Mouse (Mus musculus): ENCODE data around the gene Gatad2b. TPM values are rescaled to one million over a fixed set of nuclear protein-coding genes. Genes with fewer than 3 reads are reported as not detected.

The Gatad2b gene
- polyA plus RNA-seq, 1 experiment from 2014 or later: 17.2 TPM

- Histone ChIP-seq H3K36me3 (replicated peaks) (no peaks in the 10 kb centered on the region), H3K4me1 (peaks cover 8% of the 10 kb centered on the region; the same call in 1 of the 2 replicates), H3K9me3 (no peaks in the 10 kb centered on the region), H3K9ac (no peak overlapping the region), H3K27me3 (no peaks in the 10 kb centered on the region), H3K27ac (no peak overlapping the region), H3K4me3 (replicated peaks) (no peak overlapping the region), H3K4me2 (no peak overlapping the region)
- WGBS: 49% methylated on average over 3 of the region's 3 CpGs
- ATAC-seq (ENCODE audit: low FRiP score): no peak
Observed at GRCm38 (mm10) chr3:90375562-90376246, 82.7 kb downstream of the Gatad2b start.

- Histone ChIP-seq H3K27ac (no peak overlapping the region), H3K4me3 (replicated peaks) (no peak overlapping the region), H3K4me1 (peaks cover 8% of the 10 kb centered on the region; the same call in 1 of the 2 replicates), H3K27me3 (no peaks in the 10 kb centered on the region), H3K36me3 (replicated peaks) (no peaks in the 10 kb centered on the region), H3K9ac (no peak overlapping the region), H3K4me2 (no peak overlapping the region), H3K9me3 (no peaks in the 10 kb centered on the region)
- WGBS: 75% methylated on average over 1 of the region's 1 CpGs
- no peak for ATAC-seq (ENCODE audit: low FRiP score)
Observed at GRCm38 (mm10) chr3:90376247-90376585, 83.2 kb downstream of the Gatad2b start.

GRCm38 (mm10) chr3:90378496-90378895 lies 85.5 kb downstream of the Gatad2b start:
- H3K36me3 ChIP-seq (replicated peaks): no peaks in the 10 kb centered on the region
- peaks cover 8% of the 10 kb centered on the region; the same call in 1 of the 2 replicates for H3K4me1 ChIP-seq
- no peak overlapping the region for H3K4me3 ChIP-seq (replicated peaks)
- ATAC-seq (ENCODE audit: low FRiP score): no peak
- H3K4me2 ChIP-seq: no peak overlapping the region
- no peaks in the 10 kb centered on the region for H3K27me3 ChIP-seq
- H3K9me3 ChIP-seq: no peaks in the 10 kb centered on the region
- H3K27ac ChIP-seq: no peak overlapping the region
- H3K9ac ChIP-seq: no peak overlapping the region
- 84% methylated on average over 5 of the region's 5 CpGs for WGBS

- Histone ChIP-seq H3K27me3 (no peaks in the 10 kb centered on the region), H3K9ac (no peak overlapping the region), H3K36me3 (replicated peaks) (peaks cover 8% of the 10 kb centered on the region), H3K4me1 (0 out of 2 replicates have a peak, but pooled peaks cover 2% of the 10 kb centered on the region), H3K27ac (no peak overlapping the region), H3K4me3 (replicated peaks) (no peak overlapping the region), H3K4me2 (no peak overlapping the region), H3K9me3 (no peaks in the 10 kb centered on the region)
- WGBS: 74% methylated on average over 11 of the region's 11 CpGs
- no peak for ATAC-seq (ENCODE audit: low FRiP score)
Observed at GRCm38 (mm10) chr3:90381727-90382126, 88.7 kb downstream of the Gatad2b start.

GRCm38 (mm10) chr3:90383690-90384089 lies 90.7 kb downstream of the Gatad2b start:
- H3K9ac ChIP-seq: no peak overlapping the region
- ATAC-seq (ENCODE audit: low FRiP score): no peak
- H3K27me3 ChIP-seq: 0 out of 2 replicates have a peak, but pooled peaks cover 3% of the 10 kb centered on the region
- no peak overlapping the region for H3K4me3 ChIP-seq (replicated peaks)
- no peaks in the 10 kb centered on the region for H3K9me3 ChIP-seq
- WGBS: 72% methylated on average over 4 of the region's 4 CpGs
- peaks cover 8% of the 10 kb centered on the region for H3K36me3 ChIP-seq (replicated peaks)
- H3K27ac ChIP-seq: peak overlapping the region; percentile 37; the same call in 1 of the 2 replicates
- H3K4me2 ChIP-seq: no peak overlapping the region
- H3K4me1 ChIP-seq: peaks cover 13% of the 10 kb centered on the region

GRCm38 (mm10) chr3:90384851-90385375 lies 91.9 kb downstream of the Gatad2b start:
- 0 out of 2 replicates have a peak, but pooled peaks cover 6% of the 10 kb centered on the region for H3K27me3 ChIP-seq
- no peak for ATAC-seq (ENCODE audit: low FRiP score)
- H3K4me3 ChIP-seq (replicated peaks): no peak overlapping the region
- no peak overlapping the region for H3K4me2 ChIP-seq
- no peaks in the 10 kb centered on the region for H3K9me3 ChIP-seq
- no peak overlapping the region for H3K9ac ChIP-seq
- peaks cover 8% of the 10 kb centered on the region for H3K36me3 ChIP-seq (replicated peaks)
- no peak overlapping the region for H3K27ac ChIP-seq
- peaks cover 23% of the 10 kb centered on the region for H3K4me1 ChIP-seq
- 85% methylated on average over 7 of the region's 7 CpGs for WGBS

- Histone ChIP-seq H3K4me3 (replicated peaks) (no peak overlapping the region), H3K27me3 (0 out of 2 replicates have a peak, but pooled peaks cover 9% of the 10 kb centered on the region), H3K9ac (no peak overlapping the region), H3K36me3 (replicated peaks) (peaks cover 20% of the 10 kb centered on the region), H3K4me1 (peaks cover 31% of the 10 kb centered on the region), H3K4me2 (no peak overlapping the region), H3K9me3 (no peaks in the 10 kb centered on the region), H3K27ac (no peak overlapping the region)
- 91% methylated on average over 10 of the region's 10 CpGs for WGBS
- no peak for ATAC-seq (ENCODE audit: low FRiP score)
Observed at GRCm38 (mm10) chr3:90386817-90387216, 93.8 kb downstream of the Gatad2b start.

- no peak overlapping the region for H3K27ac ChIP-seq
- H3K4me3 ChIP-seq (replicated peaks): no peak overlapping the region
- H3K4me1 ChIP-seq: peaks cover 31% of the 10 kb centered on the region
- 73% methylated on average over 11 of the region's 11 CpGs for WGBS
- H3K36me3 ChIP-seq (replicated peaks): peaks cover 27% of the 10 kb centered on the region
- 0 out of 2 replicates have a peak, but pooled peaks cover 9% of the 10 kb centered on the region for H3K27me3 ChIP-seq
- H3K9ac ChIP-seq: 0 out of 2 replicates have a peak overlapping the region, but pooled peaks have one; percentile 1
- no peak for ATAC-seq (ENCODE audit: low FRiP score)
- 0 out of 2 replicates have a peak overlapping the region, but pooled peaks have one; percentile 1 for H3K4me2 ChIP-seq
- H3K9me3 ChIP-seq: no peaks in the 10 kb centered on the region
Observed at GRCm38 (mm10) chr3:90387483-90387882, 94.5 kb downstream of the Gatad2b start.

- Histone ChIP-seq H3K27ac (0 out of 2 replicates have a peak overlapping the region, but pooled peaks have one; percentile 89), H3K9ac (peak overlapping the region; percentile 74; the same call in 1 of the 2 replicates), H3K4me3 (replicated peaks) (peak overlapping the region; percentile 64; the same call in 1 of the 2 replicates), H3K27me3 (0 out of 2 replicates have a peak, but pooled peaks cover 9% of the 10 kb centered on the region), H3K36me3 (replicated peaks) (peaks cover 34% of the 10 kb centered on the region), H3K9me3 (no peaks in the 10 kb centered on the region), H3K4me1 (peaks cover 31% of the 10 kb centered on the region), H3K4me2 (peak overlapping the region; percentile 95)
- WGBS: 84% methylated on average over 4 of the region's 4 CpGs
- ATAC-seq (ENCODE audit: low FRiP score): no peak
Observed at GRCm38 (mm10) chr3:90388192-90388591, 95.2 kb downstream of the Gatad2b start.

- WGBS: 3% methylated on average over 53 of the region's 53 CpGs
- Histone ChIP-seq H3K4me1 (peaks cover 31% of the 10 kb centered on the region), H3K36me3 (replicated peaks) (peaks cover 41% of the 10 kb centered on the region)
Observed at GRCm38 (mm10) chr3:90388726-90389510, 95.9 kb downstream of the Gatad2b start.

GRCm38 (mm10) chr3:90389511-90390490 lies 96.8 kb downstream of the Gatad2b start, which contains the start of gene Slc27a3:
Slc27a3 (minus strand) TSS chr3:90389938.
- peak; percentile 55 for ATAC-seq (ENCODE audit: low FRiP score)
- H3K36me3 ChIP-seq (replicated peaks): peaks cover 50% of the 10 kb centered on the region
- H3K9me3 ChIP-seq: no peaks in the 10 kb centered on the region
- peak within 1 kb of the TSS; percentile 64 for H3K4me3 ChIP-seq (replicated peaks)
- peak within 1 kb of the TSS; percentile 89 for H3K27ac ChIP-seq
- WGBS: under 1% methylated on average over 50 of the region's 55 CpGs
- H3K9ac ChIP-seq: peak within 1 kb of the TSS; percentile 74
- H3K27me3 ChIP-seq: 0 out of 2 replicates have a peak, but pooled peaks cover 9% of the 10 kb centered on the region
- H3K4me1 ChIP-seq: peaks cover 31% of the 10 kb centered on the region
- peak within 1 kb of the TSS; percentile 95 for H3K4me2 ChIP-seq

More at GRCm38 (mm10) chr3:90388726-90389510, 95.9 kb downstream of the Gatad2b start:
- peak; percentile 76 for ATAC-seq (ENCODE audit: low FRiP score)
- peak overlapping the region; percentile 89 for H3K27ac ChIP-seq
- H3K9ac ChIP-seq: peak overlapping the region; percentile 74
- H3K9me3 ChIP-seq: no peaks in the 10 kb centered on the region
- H3K4me3 ChIP-seq (replicated peaks): peak overlapping the region; percentile 64
- H3K4me2 ChIP-seq: peak overlapping the region; percentile 95
- H3K27me3 ChIP-seq: 0 out of 2 replicates have a peak, but pooled peaks cover 9% of the 10 kb centered on the region
